Mouse (Mus musculus): ENCODE measurements around the gene Ttc7b. TPM values are rescaled to one million over a fixed set of nuclear protein-coding genes. Genes with fewer than 3 reads are reported as not detected.

Ttc7b gene
- 5.4 and 7.4 TPM in 2 replicates for polyA plus RNA-seq (2015; fragmentation: Nextera tagmentation; extraction: Ambion mirVana)

DNA sequence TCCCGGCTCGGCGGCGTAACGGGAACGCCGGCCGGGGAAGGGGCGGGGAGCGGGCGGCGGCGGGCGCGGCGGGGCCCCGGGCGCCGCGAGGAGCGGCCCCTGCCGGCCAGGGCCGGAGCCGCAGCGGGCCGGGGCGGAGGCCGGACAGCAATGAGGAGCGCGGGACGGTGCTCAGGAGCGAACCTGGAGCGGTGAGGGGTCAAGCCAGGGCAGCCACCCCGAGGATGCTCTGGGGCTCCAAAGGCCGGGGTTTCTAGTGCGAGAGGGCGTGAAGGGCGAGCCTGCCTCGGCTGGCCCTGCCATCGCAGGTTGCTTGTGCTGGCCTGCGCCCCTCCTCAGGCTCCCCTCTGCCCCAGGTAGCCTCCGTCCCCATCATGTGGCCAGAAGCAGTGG is at the start of gene Ttc7b:
Gene Ttc7b (minus strand): TSS at position 33 of the 393 bp plus-strand sequence.
- Histone ChIP-seq H3K36me3 (ENCODE audit: control insufficient read depth, insufficient read depth) (no peaks in the 10 kb centered on the region), H3K9me3 (ENCODE audit: control insufficient read depth, low read length) (no peaks in the 10 kb centered on the region), H3K4me2 (ENCODE audit: low read length) (peak within 1 kb of the TSS; percentile 84), H3K4me3 (replicated peaks; ENCODE audit: low read length) (peak within 1 kb of the TSS; percentile 91), H3K27me3 (replicated peaks; ENCODE audit: control insufficient read depth, insufficient read depth, low read length) (no peaks in the 10 kb centered on the region), H3K9ac (replicated peaks; ENCODE audit: low read depth, low read length) (peak within 1 kb of the TSS; percentile 100), H3K4me1 (replicated peaks; ENCODE audit: control insufficient read depth, insufficient read depth, low read length) (peaks cover 21% of the 10 kb centered on the region), H3K27ac (ENCODE audit: low read length) (peak within 1 kb of the TSS; percentile 83)
- peak; percentile 54 for ATAC-seq
- 3% methylated on average over 34 of the region's 42 CpGs for WGBS

GRCm38 (mm10) chr12:100568831-100569230 is 48.2 kb upstream of the Ttc7b start:
- no peak overlapping the region for H3K4me2 ChIP-seq (ENCODE audit: low read length)
- 67% methylated on average over 7 of the region's 7 CpGs for WGBS

DNA sequence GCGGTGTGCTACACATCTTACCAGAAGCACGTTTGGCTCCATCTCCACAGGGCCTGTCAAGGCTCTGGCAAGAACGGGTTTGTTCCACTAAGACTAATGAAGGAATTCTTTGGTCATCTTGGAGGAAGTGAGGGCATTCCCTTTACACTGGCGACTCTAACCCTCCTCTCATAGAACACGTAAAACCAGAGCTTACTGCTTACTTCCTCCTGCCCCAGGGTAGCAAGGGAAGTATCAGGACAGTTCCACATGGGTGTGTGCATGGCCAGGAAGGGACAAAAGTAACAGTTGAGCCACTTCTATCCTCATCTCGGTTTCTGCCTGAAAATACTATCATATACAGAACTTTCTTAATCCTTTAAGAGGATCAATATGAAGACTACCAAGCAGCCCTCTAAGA is 47.5 kb upstream of the Ttc7b start:
- H3K36me3 ChIP-seq (ENCODE audit: control insufficient read depth, insufficient read depth): peaks cover 2% of the 10 kb centered on the region
- no peak overlapping the region for H3K4me2 ChIP-seq (ENCODE audit: low read length)
- 87% methylated on average over 6 of the region's 6 CpGs for WGBS
- H3K9ac ChIP-seq (replicated peaks; ENCODE audit: low read depth, low read length): no peak overlapping the region
- no peaks in the 10 kb centered on the region for H3K27me3 ChIP-seq (replicated peaks; ENCODE audit: control insufficient read depth, insufficient read depth, low read length)
- H3K4me1 ChIP-seq (replicated peaks; ENCODE audit: control insufficient read depth, insufficient read depth, low read length): no peaks in the 10 kb centered on the region
- no peak for ATAC-seq
- H3K4me3 ChIP-seq (replicated peaks; ENCODE audit: low read length): no peak overlapping the region
- no peaks in the 10 kb centered on the region for H3K9me3 ChIP-seq (ENCODE audit: control insufficient read depth, low read length)
- no peak overlapping the region for H3K27ac ChIP-seq (ENCODE audit: low read length)

More at GRCm38 (mm10) chr12:100568831-100569230, 48.2 kb upstream of the Ttc7b start:
- ATAC-seq: 0 out of 2 replicates have a peak, but pooled peaks have one; percentile 18
- Histone ChIP-seq H3K27me3 (replicated peaks; ENCODE audit: control insufficient read depth, insufficient read depth, low read length) (no peaks in the 10 kb centered on the region), H3K9ac (replicated peaks; ENCODE audit: low read depth, low read length) (no peak overlapping the region), H3K4me1 (replicated peaks; ENCODE audit: control insufficient read depth, insufficient read depth, low read length) (no peaks in the 10 kb centered on the region), H3K4me3 (replicated peaks; ENCODE audit: low read length) (no peak overlapping the region), H3K36me3 (ENCODE audit: control insufficient read depth, insufficient read depth) (peaks cover 2% of the 10 kb centered on the region), H3K9me3 (ENCODE audit: control insufficient read depth, low read length) (no peaks in the 10 kb centered on the region), H3K27ac (ENCODE audit: low read length) (0 out of 2 replicates have a peak overlapping the region, but pooled peaks have one; percentile 18)

- Histone ChIP-seq H3K9me3 (ENCODE audit: control insufficient read depth, low read length) (no peaks in the 10 kb centered on the region), H3K4me3 (replicated peaks; ENCODE audit: low read length) (no peak overlapping the region), H3K27ac (ENCODE audit: low read length) (no peak overlapping the region), H3K36me3 (ENCODE audit: control insufficient read depth, insufficient read depth) (peaks cover 2% of the 10 kb centered on the region), H3K4me1 (replicated peaks; ENCODE audit: control insufficient read depth, insufficient read depth, low read length) (no peaks in the 10 kb centered on the region), H3K9ac (replicated peaks; ENCODE audit: low read depth, low read length) (no peak overlapping the region), H3K27me3 (replicated peaks; ENCODE audit: control insufficient read depth, insufficient read depth, low read length) (no peaks in the 10 kb centered on the region), H3K4me2 (ENCODE audit: low read length) (no peak overlapping the region)
- WGBS: 77% methylated on average over 3 of the region's 3 CpGs
- ATAC-seq: no peak
Measured at GRCm38 (mm10) chr12:100567627-100568026, 47.0 kb upstream of the Ttc7b start.

DNA sequence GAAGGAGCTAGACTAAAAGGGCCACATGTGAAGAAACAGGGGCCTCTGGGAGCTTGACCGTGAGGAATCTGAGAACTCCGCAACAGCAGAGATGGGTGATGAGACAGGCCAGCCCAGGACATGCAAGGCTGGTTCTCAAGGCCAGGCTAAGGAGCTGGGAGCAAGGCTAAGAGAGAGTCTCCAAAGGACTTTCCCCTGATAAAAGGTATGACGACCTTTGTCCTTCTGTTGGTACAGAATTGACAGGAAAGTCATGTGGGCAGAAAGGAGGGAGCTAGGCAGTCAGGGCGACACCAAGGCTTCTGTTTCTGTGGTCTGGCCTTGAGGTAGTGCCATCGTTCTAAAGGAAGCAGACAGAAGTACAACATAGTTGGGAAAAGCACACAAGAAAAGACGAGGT is 33.0 kb upstream of the Ttc7b start:
- H3K9ac ChIP-seq (replicated peaks; ENCODE audit: low read depth, low read length): no peak overlapping the region
- H3K4me1 ChIP-seq (replicated peaks; ENCODE audit: control insufficient read depth, insufficient read depth, low read length): no peaks in the 10 kb centered on the region
- H3K9me3 ChIP-seq (ENCODE audit: control insufficient read depth, low read length): no peaks in the 10 kb centered on the region
- peaks cover 8% of the 10 kb centered on the region; the same call in 1 of the 2 replicates for H3K36me3 ChIP-seq (ENCODE audit: control insufficient read depth, insufficient read depth)
- H3K27ac ChIP-seq (ENCODE audit: low read length): no peak overlapping the region
- no peak for ATAC-seq
- H3K27me3 ChIP-seq (replicated peaks; ENCODE audit: control insufficient read depth, insufficient read depth, low read length): no peaks in the 10 kb centered on the region
- WGBS: 91% methylated on average over 6 of the region's 6 CpGs
- no peak overlapping the region for H3K4me2 ChIP-seq (ENCODE audit: low read length)
- H3K4me3 ChIP-seq (replicated peaks; ENCODE audit: low read length): no peak overlapping the region

DNA sequence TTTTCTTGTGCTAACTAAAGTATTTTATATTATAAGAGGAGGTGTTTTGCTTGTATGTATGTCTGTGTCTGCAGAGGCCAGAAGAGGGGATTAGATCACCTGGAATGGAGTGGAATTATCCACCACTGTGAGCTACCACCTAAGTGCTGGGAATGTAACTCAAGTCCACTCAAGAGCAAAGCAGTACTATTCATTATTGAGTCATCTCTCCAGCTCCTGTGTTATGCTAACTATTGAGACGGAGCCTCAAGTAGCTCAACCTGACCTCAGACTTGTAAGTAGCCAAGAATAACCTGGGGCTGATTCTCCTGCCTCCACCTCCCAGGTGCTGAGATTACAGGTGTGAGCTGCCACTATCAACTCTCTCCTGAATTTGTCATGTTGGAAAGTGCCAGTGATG is 31.3 kb upstream of the Ttc7b start:
- Histone ChIP-seq H3K4me1 (replicated peaks; ENCODE audit: control insufficient read depth, insufficient read depth, low read length) (no peaks in the 10 kb centered on the region), H3K4me3 (replicated peaks; ENCODE audit: low read length) (no peak overlapping the region), H3K9me3 (ENCODE audit: control insufficient read depth, low read length) (no peaks in the 10 kb centered on the region), H3K27me3 (replicated peaks; ENCODE audit: control insufficient read depth, insufficient read depth, low read length) (no peaks in the 10 kb centered on the region), H3K4me2 (ENCODE audit: low read length) (no peak overlapping the region), H3K36me3 (ENCODE audit: control insufficient read depth, insufficient read depth) (peaks cover 8% of the 10 kb centered on the region; the same call in 1 of the 2 replicates), H3K27ac (ENCODE audit: low read length) (no peak overlapping the region), H3K9ac (replicated peaks; ENCODE audit: low read depth, low read length) (no peak overlapping the region)
- WGBS: 86% methylated on average over 1 of the region's 1 CpGs
- ATAC-seq: no peak

- no peak overlapping the region for H3K4me3 ChIP-seq (replicated peaks; ENCODE audit: low read length)
- H3K4me1 ChIP-seq (replicated peaks; ENCODE audit: control insufficient read depth, insufficient read depth, low read length): no peaks in the 10 kb centered on the region
- no peaks in the 10 kb centered on the region for H3K36me3 ChIP-seq (ENCODE audit: control insufficient read depth, insufficient read depth)
- H3K27me3 ChIP-seq (replicated peaks; ENCODE audit: control insufficient read depth, insufficient read depth, low read length): no peaks in the 10 kb centered on the region
- no peak overlapping the region for H3K4me2 ChIP-seq (ENCODE audit: low read length)
- no peak for ATAC-seq
- H3K9ac ChIP-seq (replicated peaks; ENCODE audit: low read depth, low read length): no peak overlapping the region
- no peaks in the 10 kb centered on the region for H3K9me3 ChIP-seq (ENCODE audit: control insufficient read depth, low read length)
- WGBS: 88% methylated on average over 4 of the region's 4 CpGs
- no peak overlapping the region for H3K27ac ChIP-seq (ENCODE audit: low read length)
Measured at GRCm38 (mm10) chr12:100544194-100544567, 23.6 kb upstream of the Ttc7b start.

DNA sequence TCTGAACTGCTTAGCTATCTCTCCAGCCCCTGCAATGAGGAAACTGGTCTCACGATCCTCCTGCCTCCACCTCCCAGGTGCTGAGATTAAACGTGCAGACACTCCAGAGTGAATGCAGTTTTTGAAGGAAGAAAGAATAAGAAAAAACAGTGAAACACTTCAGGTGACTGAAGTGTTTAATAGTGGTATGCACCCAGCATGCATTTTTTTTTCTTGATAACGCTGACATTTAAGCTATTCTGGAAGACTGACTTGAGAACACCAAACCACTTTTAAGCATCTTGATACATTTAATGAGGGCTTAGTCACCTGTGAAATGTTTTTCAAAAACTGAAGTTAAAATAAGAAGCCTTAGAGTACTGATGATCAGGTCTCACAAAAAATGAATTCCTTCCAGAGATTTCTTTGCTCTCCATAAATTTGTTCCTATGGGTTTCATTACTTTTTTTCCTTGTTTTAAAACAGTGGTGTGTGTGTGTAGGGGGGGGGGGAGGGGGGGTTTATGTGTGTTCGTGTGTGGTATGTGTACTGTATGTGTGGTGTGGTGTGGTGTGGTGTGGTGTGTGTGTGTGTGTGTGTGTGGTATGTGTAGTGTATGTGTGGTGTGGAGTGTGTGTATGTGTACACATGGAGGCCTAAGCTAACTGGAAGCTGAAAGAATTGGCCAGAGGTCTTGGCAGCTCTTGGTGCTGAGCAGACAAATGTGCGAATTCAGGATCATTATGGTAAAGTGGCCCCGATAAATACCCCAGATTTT is 23.0 kb upstream of the Ttc7b start:
- H3K4me1 ChIP-seq (replicated peaks; ENCODE audit: control insufficient read depth, insufficient read depth, low read length): no peaks in the 10 kb centered on the region
- ATAC-seq: no peak

DNA sequence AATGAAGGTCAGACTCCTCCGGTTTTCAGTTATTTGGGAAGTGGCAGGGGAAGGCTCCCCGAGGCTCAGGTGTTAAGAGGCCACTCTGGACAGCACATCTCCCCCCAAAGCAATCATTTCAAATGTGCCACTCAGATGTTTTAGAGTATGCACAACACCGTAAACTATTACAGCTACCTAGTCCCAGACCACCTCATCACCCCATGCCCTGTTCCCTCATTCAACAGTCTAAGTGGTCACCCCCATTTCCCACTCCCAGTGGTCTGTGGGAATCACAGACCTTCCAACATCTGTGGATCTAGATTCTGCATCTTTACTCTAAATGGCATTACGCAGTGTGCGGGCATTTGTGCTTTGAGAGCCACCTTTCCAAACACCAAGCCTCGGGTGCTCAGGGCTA is 21.9 kb upstream of the Ttc7b start:
- Histone ChIP-seq H3K4me2 (ENCODE audit: low read length) (no peak overlapping the region), H3K9ac (replicated peaks; ENCODE audit: low read depth, low read length) (no peak overlapping the region), H3K4me1 (replicated peaks; ENCODE audit: control insufficient read depth, insufficient read depth, low read length) (no peaks in the 10 kb centered on the region), H3K9me3 (ENCODE audit: control insufficient read depth, low read length) (no peaks in the 10 kb centered on the region), H3K36me3 (ENCODE audit: control insufficient read depth, insufficient read depth) (no peaks in the 10 kb centered on the region), H3K27me3 (replicated peaks; ENCODE audit: control insufficient read depth, insufficient read depth, low read length) (no peaks in the 10 kb centered on the region), H3K4me3 (replicated peaks; ENCODE audit: low read length) (no peak overlapping the region), H3K27ac (ENCODE audit: low read length) (no peak overlapping the region)
- WGBS: 87% methylated on average over 6 of the region's 6 CpGs
- ATAC-seq: no peak

More for the DNA sequence above, 23.0 kb upstream of the Ttc7b start:
- Histone ChIP-seq H3K27ac (ENCODE audit: low read length) (no peak overlapping the region), H3K4me2 (ENCODE audit: low read length) (no peak overlapping the region), H3K4me3 (replicated peaks; ENCODE audit: low read length) (no peak overlapping the region), H3K27me3 (replicated peaks; ENCODE audit: control insufficient read depth, insufficient read depth, low read length) (no peaks in the 10 kb centered on the region), H3K9me3 (ENCODE audit: control insufficient read depth, low read length) (no peaks in the 10 kb centered on the region), H3K36me3 (ENCODE audit: control insufficient read depth, insufficient read depth) (no peaks in the 10 kb centered on the region), H3K9ac (replicated peaks; ENCODE audit: low read depth, low read length) (no peak overlapping the region)
- 78% methylated on average over 6 of the region's 6 CpGs for WGBS
